Mouse (Mus musculus) ES-E14 (cell line): ENCODE measurements around the gene Ccdc62. TPM values are rescaled to one million over a fixed set of nuclear protein-coding genes. Genes with fewer than 3 reads are reported as not detected.

Experiments used
- DNase-seq: peaks from one replicate; pipeline ENCODE4 v3.0.0-alpha.2; 2013; ENCODE audit warnings: low read depth, low spot score
- H3K27ac ChIP-seq: 2 replicates; pipeline ENCODE4 v1.5.1; 2012; ENCODE audit warnings: low read depth, mild to moderate bottlenecking, low read length, moderate library complexity, mixed read lengths; ENCODE audit not compliant: poor library complexity, insufficient read depth, severe bottlenecking
- H3K36me3 ChIP-seq: 2 replicates; pipeline ENCODE4 v1.6.1; 2012; ENCODE audit warnings: mild to moderate bottlenecking, low read length, moderate library complexity, mixed read lengths; ENCODE audit not compliant: control insufficient read depth, poor library complexity, insufficient read depth, severe bottlenecking
- H3K4me1 ChIP-seq, 2 experiments: fragments of 150-350 bp in 1 of 2; sonication (generic) in 1 of 2; 2 replicates each; pipeline ENCODE4 v1.6.1; 2012; ENCODE audit warnings: low read length in 2 of 2, mild to moderate bottlenecking in 1 of 2, mixed read lengths in 1 of 2; ENCODE audit not compliant: control insufficient read depth in 2 of 2, insufficient read depth in 2 of 2, poor library complexity in 1 of 2
- H3K4me3 ChIP-seq, 2 experiments: fragments of 150-350 bp in 1 of 2; sonication (generic) in 1 of 2; 2 replicates each; pipeline ENCODE4 v1.5.1; 2012; ENCODE audit warnings: low read length in 2 of 2, low read depth in 1 of 2, mild to moderate bottlenecking in 1 of 2, mixed read lengths in 1 of 2; ENCODE audit not compliant: insufficient read depth in 1 of 2, poor library complexity in 1 of 2, severe bottlenecking in 1 of 2
- H3K9ac ChIP-seq: 2 replicates; pipeline ENCODE4 v1.6.1; 2012; ENCODE audit warnings: low read depth, mild to moderate bottlenecking, low read length, mixed read lengths; ENCODE audit not compliant: poor library complexity, insufficient read depth, severe bottlenecking
- H3K9me3 ChIP-seq: fragments of 150-350 bp; sonication (generic); 2 replicates; pipeline ENCODE4 v1.6.1; 2012; ENCODE audit warnings: low read depth, mild to moderate bottlenecking, low read length; ENCODE audit not compliant: control insufficient read depth, insufficient read depth
- CHD2 ChIP-seq: IDR thresholded peaks from 2 replicates; pipeline ENCODE4 v1.6.1; 2014; ENCODE audit warnings: mild to moderate bottlenecking, low read depth, low read length, inconsistent platforms
- HCFC1 ChIP-seq: IDR thresholded peaks from 2 replicates; pipeline ENCODE4 v1.6.1; 2012; ENCODE audit warnings: low read length, inconsistent platforms, borderline replicate concordance; ENCODE audit not compliant: insufficient read depth
- MAFK ChIP-seq: IDR thresholded peaks from 2 replicates; pipeline ENCODE4 v1.6.1; 2014; ENCODE audit warnings: mild to moderate bottlenecking, low read depth, low read length, inconsistent platforms; ENCODE audit not compliant: insufficient read depth
- ZC3H11A ChIP-seq: IDR thresholded peaks from 2 replicates; pipeline ENCODE4 v1.6.1; 2012; ENCODE audit warnings: low read depth, mild to moderate bottlenecking, inconsistent platforms, low read length, borderline replicate concordance
- ZNF384 ChIP-seq: IDR thresholded peaks from 2 replicates; pipeline ENCODE4 v1.6.1; 2012; ENCODE audit warnings: low read depth, low read length, inconsistent platforms
- in situ Hi-C, 2 experiments: fragments of 600-800 bp; cut with MboI; formaldehyde crosslinking; loops; one replicate each; pipeline ENCODE4 v1.15.1; 2025; ENCODE audit warnings: low sequenced_read_pairs in 2 of 2, inconsistent platforms in 1 of 2; ENCODE audit not compliant: unreplicated experiment in 2 of 2
- total RNA-seq: library from RNA; depleted of rRNA; stranded (reverse); fragments of 300-350 nt; gene quantifications from 2 replicates; pipeline ENCODE4 v1.2.3, GENCODE M21; 2012

Ccdc62 gene
- total RNA-seq, 1 experiment: 6.3 TPM

DNA sequence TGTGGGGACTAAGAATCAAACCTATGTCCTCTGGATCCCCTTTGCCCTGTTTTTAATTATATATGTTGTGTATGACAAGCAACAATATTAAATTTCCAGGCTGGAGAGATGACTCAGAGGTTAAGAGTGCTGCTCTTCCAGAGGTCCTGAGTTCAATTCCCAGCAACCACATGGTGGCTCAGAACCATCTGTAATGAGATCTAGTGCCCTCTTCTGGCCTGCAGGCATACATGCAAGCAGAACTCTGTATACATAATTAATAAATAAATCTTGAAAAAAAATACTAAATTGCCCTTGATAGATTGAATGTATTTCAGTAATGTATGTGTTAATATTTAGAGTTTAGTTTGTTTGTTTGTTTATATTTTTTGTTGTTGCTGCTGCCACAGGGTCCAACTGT, 2.4 kb downstream of the Ccdc62 start:
- Histone ChIP-seq H3K27ac (no peak overlapping the region), H3K4me3 (no peak overlapping the region), H3K9me3 (no peaks in the 10 kb centered on the region), H3K9ac (no peak overlapping the region), H3K4me1 (peaks cover 0 to 5% of the 10 kb centered on the region in 2 experiments; a peak in 1 of 4 replicates), H3K36me3 (0 out of 2 replicates have a peak, but pooled peaks cover 2% of the 10 kb centered on the region)
- DNase-seq: no peak
- in situ Hi-C loops: no loop called here
- no peak for TF ChIP-seq CHD2
- TF ChIP-seq ZNF384: no peak
- no peak for TF ChIP-seq ZC3H11A
- no peak for TF ChIP-seq MAFK
- no peak for TF ChIP-seq HCFC1

DNA sequence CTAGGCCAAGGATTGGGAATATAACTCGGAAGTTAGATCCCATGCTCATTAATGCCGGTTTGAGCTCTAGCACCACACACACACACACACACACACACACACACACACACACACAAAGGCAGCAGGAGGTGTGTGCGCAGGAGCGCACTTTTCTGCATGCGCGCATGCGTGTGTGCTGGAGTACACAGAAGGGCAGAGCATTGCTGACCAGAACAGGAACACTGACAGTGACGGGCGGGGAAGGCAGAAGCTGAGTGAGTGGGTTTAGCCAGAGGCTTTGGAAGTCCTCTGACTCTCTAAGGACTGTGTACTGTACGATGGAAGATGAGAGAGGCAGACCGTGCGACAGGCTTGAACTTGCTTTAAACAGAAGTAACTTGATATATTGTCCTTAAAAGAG, 3.1 kb downstream of the Ccdc62 start:
- TF ChIP-seq ZNF384 (no peak), MAFK (no peak), HCFC1 (no peak), ZC3H11A (no peak)
- Histone ChIP-seq H3K4me3 (peak overlapping the region; percentile 3 to 23; a peak in 2 of 4 replicates), H3K9me3 (no peaks in the 10 kb centered on the region), H3K27ac (no peak overlapping the region), H3K4me1 (peaks cover 0 to 5% of the 10 kb centered on the region in 2 experiments; a peak in 1 of 4 replicates), H3K36me3 (0 out of 2 replicates have a peak, but pooled peaks cover 2% of the 10 kb centered on the region), H3K9ac (peak overlapping the region; percentile 54; the same call in 1 of the 2 replicates)
- in situ Hi-C loops: no loop called here
- DNase-seq: no peak

DNA sequence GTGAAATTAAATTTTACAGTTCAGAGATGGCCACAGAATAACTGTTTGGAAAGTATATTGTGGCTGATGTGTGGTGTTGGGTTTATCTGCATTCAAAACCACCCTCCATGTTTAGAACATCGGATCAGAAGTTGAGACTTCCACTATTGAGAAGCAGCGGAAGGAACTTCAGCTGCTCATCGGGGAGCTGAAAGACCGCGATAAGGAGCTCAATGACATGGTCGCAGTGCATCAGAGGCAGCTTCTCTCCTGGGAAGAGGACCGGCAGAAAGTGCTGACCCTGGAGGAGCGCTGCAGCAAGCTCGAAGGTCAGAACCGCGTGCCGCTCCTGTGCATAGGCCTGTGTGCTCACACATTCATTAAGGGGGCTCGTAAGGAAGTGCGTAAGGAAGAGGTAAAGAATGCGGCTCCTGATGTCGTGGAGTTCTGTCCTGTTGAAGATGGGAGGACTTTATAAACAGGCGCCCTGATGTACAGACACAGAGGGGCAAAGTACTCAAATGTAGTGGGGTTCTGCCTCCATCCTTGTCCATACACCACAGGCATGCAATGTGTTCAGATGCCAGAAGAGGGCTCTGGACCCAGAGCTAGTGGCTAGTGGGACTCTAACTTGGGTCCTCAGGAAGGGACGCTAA, 3.6 kb downstream of the Ccdc62 start:
- H3K9me3 ChIP-seq: 0 out of 2 replicates have a peak, but pooled peaks cover 2% of the 10 kb centered on the region
- peak; percentile 59 for DNase-seq
- in situ Hi-C loops: no loop called here
- TF ChIP-seq ZC3H11A (peak; percentile 46; the same call in 1 of the 2 replicates), ZNF384 (no peak), CHD2 (no peak)
- no peak overlapping the region for H3K27ac ChIP-seq
- H3K36me3 ChIP-seq: no peaks in the 10 kb centered on the region
- H3K9ac ChIP-seq: peak overlapping the region; percentile 29; the same call in 1 of the 2 replicates
- H3K4me1 ChIP-seq: peaks cover 0 to 5% of the 10 kb centered on the region in 2 experiments; a peak in 1 of 4 replicates
- H3K4me3 ChIP-seq: peak overlapping the region; percentile 3 to 23; a peak in 2 of 4 replicates

DNA sequence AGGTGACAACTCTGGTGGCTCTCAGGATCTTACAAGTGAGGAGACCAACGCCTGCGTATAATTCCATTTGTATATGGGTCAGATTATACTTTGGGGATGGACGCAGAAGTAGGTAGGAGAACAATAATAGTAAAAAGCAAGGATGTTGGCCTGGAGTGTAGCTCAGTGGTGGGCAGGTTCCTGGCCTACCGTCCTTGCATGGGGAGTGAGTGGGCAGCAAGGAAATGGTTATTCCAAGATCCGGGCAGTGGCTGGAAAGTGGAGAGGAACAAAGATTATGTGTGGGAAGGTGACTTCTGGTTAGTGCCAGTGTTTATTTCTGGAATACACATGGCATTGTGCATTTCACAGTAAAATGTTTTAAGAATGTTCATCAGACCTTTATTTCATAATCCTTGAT, 5.5 kb downstream of the Ccdc62 start:
- TF ChIP-seq CHD2 (no peak), MAFK (no peak), ZNF384 (no peak), ZC3H11A (no peak), HCFC1 (no peak)
- Histone ChIP-seq H3K4me3 (no peak overlapping the region), H3K9ac (no peak overlapping the region), H3K4me1 (peaks cover 0 to 5% of the 10 kb centered on the region in 2 experiments; a peak in 1 of 4 replicates), H3K27ac (no peak overlapping the region), H3K9me3 (0 out of 2 replicates have a peak, but pooled peaks cover 2% of the 10 kb centered on the region), H3K36me3 (no peaks in the 10 kb centered on the region)
- in situ Hi-C loops: no loop called here
- no peak for DNase-seq

DNA sequence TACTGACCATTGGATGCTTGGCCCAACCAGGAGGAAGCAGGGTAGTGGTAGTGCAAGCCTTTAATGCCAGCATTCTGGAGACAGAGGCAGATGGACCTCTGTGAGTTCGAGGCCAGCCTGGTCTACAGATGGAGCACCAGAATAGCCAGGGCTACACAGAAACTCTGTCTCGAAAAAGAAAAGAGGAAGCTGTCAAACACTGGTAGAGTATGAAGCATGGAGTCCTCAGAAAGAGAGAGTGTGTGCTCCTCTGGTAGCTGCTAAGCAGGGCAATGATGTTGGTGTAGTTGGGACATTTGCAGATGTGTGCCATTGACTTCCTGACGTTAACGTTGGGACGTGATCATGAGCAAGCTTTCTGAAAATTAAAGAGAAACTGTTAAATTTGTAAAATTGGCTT, 8.0 kb downstream of the Ccdc62 start:
- no peak overlapping the region for H3K9ac ChIP-seq
- peaks cover 0 to 2% of the 10 kb centered on the region in 2 experiments; a peak in 1 of 4 replicates for H3K4me1 ChIP-seq
- in situ Hi-C loops: no loop called here
- TF ChIP-seq ZC3H11A (no peak), CHD2 (no peak), HCFC1 (no peak), MAFK (no peak), ZNF384 (no peak)
- H3K27ac ChIP-seq: no peak overlapping the region
- no peaks in the 10 kb centered on the region for H3K36me3 ChIP-seq
- no peak for DNase-seq
- H3K4me3 ChIP-seq: no peak overlapping the region
- H3K9me3 ChIP-seq: 0 out of 2 replicates have a peak, but pooled peaks cover 4% of the 10 kb centered on the region
